Mouse (Mus musculus): ENCODE results near the gene Gm21897. TPM values are rescaled to one million over a fixed set of nuclear protein-coding genes. Genes with fewer than 3 reads are reported as not detected.

Gene Gm21897
- polyA plus RNA-seq, 2 experiments = not detected

DNA sequence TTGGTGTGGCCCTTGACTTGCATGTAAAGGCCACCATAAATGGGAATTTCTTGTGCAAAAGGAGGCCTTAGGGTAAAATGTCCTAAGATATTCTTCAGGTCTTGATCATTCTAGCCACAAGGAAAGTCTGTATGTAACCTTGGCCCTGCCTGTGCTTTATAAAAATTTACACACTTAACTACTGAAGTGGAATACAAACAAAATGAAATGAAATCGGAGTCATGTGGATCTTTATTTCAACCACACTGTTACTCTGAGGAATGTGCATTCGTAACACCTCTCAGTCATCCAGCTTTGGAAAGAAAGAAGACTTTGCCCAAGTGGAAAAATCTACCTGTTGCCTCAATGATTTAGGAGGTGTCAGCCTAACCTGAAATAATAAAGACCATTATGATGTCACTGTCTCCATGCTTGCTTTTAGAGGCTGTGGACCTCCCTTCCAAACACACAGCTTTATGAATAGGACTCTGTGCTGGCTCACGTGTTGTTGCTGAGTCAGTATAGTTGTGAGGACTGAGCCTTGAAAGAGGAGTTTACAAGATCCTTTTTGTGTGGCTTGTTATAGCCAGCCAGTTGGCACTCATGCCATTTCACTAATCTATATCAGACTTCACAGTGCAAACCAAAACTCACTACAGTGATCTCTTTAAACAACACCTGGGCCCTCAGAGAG is 42.0 kb downstream of the Gm21897 start:
- Histone ChIP-seq H3K9me3 (ENCODE audit: control insufficient read depth, low read length) (no peaks in the 10 kb centered on the region), H3K4me3 (ENCODE audit: insufficient read depth in 1 of 2, low read depth in 2 of 2, low read length in 2 of 2) (no peak overlapping the region), H3K4me1 (replicated peaks; ENCODE audit: control insufficient read depth in 2 of 2, insufficient read depth in 2 of 2, low read length in 1 of 2) (no peaks in the 10 kb centered on the region), H3K27ac (no peak overlapping the region), H3K4me2 (ENCODE audit: low read depth) (no peak overlapping the region), H3K27me3 (ENCODE audit: control insufficient read depth, insufficient read depth, low read length) (no peaks in the 10 kb centered on the region), H3K36me3 (replicated peaks; ENCODE audit: control insufficient read depth, insufficient read depth, low read depth) (no peaks in the 10 kb centered on the region), H3K9ac (replicated peaks) (no peak overlapping the region)
- ATAC-seq (ENCODE audit: insufficient read depth) = no peak
- WGBS (ENCODE audit: insufficient replicate concordance) = 56% methylated on average over 3 of the region's 3 CpGs
- TF ChIP-seq CTCF (IDR thresholded peaks at IDR 0.05; ENCODE audit: low read depth) (no peak), EP300 (IDR thresholded peaks at IDR 0.05; ENCODE audit: low read depth) (no peak)
- no peak for DNase-seq (ENCODE audit: low read depth in 3 of 3, low spot score in 3 of 3)

DNA sequence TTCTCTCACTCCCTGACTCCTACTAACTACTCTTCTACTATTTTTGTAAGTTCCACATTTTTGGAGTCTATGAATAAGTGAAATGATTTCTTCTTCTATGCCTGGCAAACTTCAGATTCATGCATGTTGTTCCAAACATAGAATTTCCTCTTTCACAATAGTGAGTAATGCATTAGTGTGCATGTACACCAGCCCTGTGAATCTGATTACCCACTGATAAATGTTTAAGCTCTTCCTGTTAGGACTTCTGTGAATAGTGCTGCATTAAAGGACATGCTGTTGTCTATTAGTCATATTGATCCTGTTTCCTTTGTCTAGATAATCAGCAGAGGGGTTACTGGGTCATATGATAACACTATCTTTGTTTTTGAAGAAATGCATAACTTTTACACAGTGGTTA is 43.6 kb downstream of the Gm21897 start:
- Histone ChIP-seq H3K36me3 (replicated peaks; ENCODE audit: control insufficient read depth, insufficient read depth, low read depth) (no peaks in the 10 kb centered on the region), H3K27me3 (ENCODE audit: control insufficient read depth, insufficient read depth, low read length) (no peaks in the 10 kb centered on the region), H3K27ac (no peak overlapping the region), H3K9me3 (ENCODE audit: control insufficient read depth, low read length) (no peaks in the 10 kb centered on the region), H3K4me2 (ENCODE audit: low read depth) (no peak overlapping the region), H3K4me1 (replicated peaks; ENCODE audit: control insufficient read depth in 2 of 2, insufficient read depth in 2 of 2, low read length in 1 of 2) (no peaks in the 10 kb centered on the region), H3K4me3 (ENCODE audit: insufficient read depth in 1 of 2, low read depth in 2 of 2, low read length in 2 of 2) (no peak overlapping the region), H3K9ac (replicated peaks) (no peak overlapping the region)
- DNase-seq (ENCODE audit: low read depth in 3 of 3, low spot score in 3 of 3) = no peak
- no peak for ATAC-seq (ENCODE audit: insufficient read depth)
- no peak for TF ChIP-seq CTCF (IDR thresholded peaks at IDR 0.05; ENCODE audit: low read depth)

Measured in liver, embryonic 14.5 days (tissue).